Mouse (Mus musculus): ENCODE measurements around the gene Gtpbp1.

DNA sequence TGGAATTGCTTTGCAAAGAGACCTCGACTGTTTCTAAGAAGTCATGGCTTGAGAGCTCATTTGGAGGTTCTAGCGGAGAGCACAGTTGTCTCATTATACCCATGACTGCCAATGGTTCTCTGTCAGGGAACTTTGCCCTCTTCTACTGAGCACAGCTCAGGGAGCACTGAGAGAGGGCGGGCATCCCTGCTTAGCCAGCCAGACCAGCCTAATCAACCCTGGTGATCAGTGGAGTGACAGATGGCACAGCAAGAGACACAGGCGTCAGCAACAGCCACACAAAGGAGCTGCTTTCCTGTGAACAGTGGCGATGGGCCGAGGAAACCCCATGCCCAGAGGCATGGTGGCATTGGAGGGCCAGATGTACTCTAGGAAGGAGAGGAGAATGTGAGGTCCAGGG, 6.4 kb downstream of the Gtpbp1 start:
- no peak for TF ChIP-seq CTCF (IDR thresholded peaks at IDR 0.05; ENCODE audit: insufficient read depth, low read length)
- no peak for TF ChIP-seq POLR2A (IDR thresholded peaks at IDR 0.05; ENCODE audit: borderline replicate concordance, extremely low read depth, low read depth, low read length)
